Mouse (Mus musculus) forebrain, postnatal 0 days (tissue): ENCODE measurements around the gene Clip2. TPM values are rescaled to one million over a fixed set of nuclear protein-coding genes. Genes with fewer than 3 reads are reported as not detected.

ENCODE experiments used
- ATAC-seq: fragments of 200-750 bp; cut with Nextera tagmentation; 2 replicates; pipeline ENCODE4 v1.8.0; 2017; ENCODE audit warnings: mild to moderate bottlenecking, moderate library complexity
- DNase-seq: peaks from one replicate; pipeline ENCODE4 v3.0.0-alpha.2; 2015
- H3K27ac ChIP-seq: fragments of 300-500 bp; sonication (generic); 2 replicates; pipeline ENCODE4 v1.5.1; 2014; ENCODE audit warnings: low read depth, mild to moderate bottlenecking, antibody characterized with exemption, low read length, moderate library complexity, mixed read lengths
- H3K27me3 ChIP-seq: fragments of 300-500 bp; sonication (generic); 2 replicates; pipeline ENCODE4 v1.6.1; 2014; ENCODE audit warnings: mild to moderate bottlenecking, low read length, mixed read lengths; ENCODE audit not compliant: insufficient read depth
- H3K36me3 ChIP-seq: fragments of 300-500 bp; sonication (generic); 2 replicates; pipeline ENCODE4 v1.6.1; 2014; ENCODE audit warnings: mild to moderate bottlenecking, moderate library complexity; ENCODE audit not compliant: insufficient read depth
- H3K4me1 ChIP-seq: fragments of 300-500 bp; sonication (generic); 2 replicates; pipeline ENCODE4 v1.6.1; 2014; ENCODE audit warnings: antibody characterized with exemption; ENCODE audit not compliant: insufficient read depth
- H3K4me2 ChIP-seq: fragments of 300-500 bp; sonication (generic); 2 replicates; pipeline ENCODE4 v1.6.1; 2014; ENCODE audit warnings: low read depth, mild to moderate bottlenecking, moderate library complexity
- H3K4me3 ChIP-seq: fragments of 300-500 bp; sonication (generic); 2 replicates; pipeline ENCODE4 v1.5.1; 2014; ENCODE audit warnings: low read depth, low read length, mixed read lengths
- H3K9ac ChIP-seq: fragments of 300-500 bp; sonication (generic); 2 replicates; pipeline ENCODE4 v1.6.1; 2014; ENCODE audit warnings: mild to moderate bottlenecking
- H3K9me3 ChIP-seq: fragments of 300-500 bp; sonication (generic); 2 replicates; pipeline ENCODE4 v1.6.1; 2016; ENCODE audit warnings: low read length
- CTCF ChIP-seq: sonication (generic); IDR thresholded peaks from 2 replicates; pipeline ENCODE4 v1.5.1; 2016; ENCODE audit warnings: antibody characterized with exemption, control low read depth, low read depth
- WGBS: fragments of 180-500 bp; shearing (Covaris S2); extraction: QIAGEN DNeasy Blood & Tissue Kit; methylation state at CpG from one replicate; pipeline ENCODE4 v1.1.7; 2014; 5-methylcytosine and 5-hydroxymethylcytosine counted together
- polyA plus RNA-seq: library from polyadenylated mRNA; unstranded; fragments of >200 nt; fragmentation: Nextera tagmentation; extraction: Ambion mirVana; gene quantifications from 2 replicates; pipeline ENCODE4 v1.2.1, GENCODE M21; 2015
- total RNA-seq: library from RNA; depleted of rRNA; stranded (reverse); fragments of >200 nt; gene quantifications from 2 replicates; pipeline ENCODE4 v1.2.3, GENCODE M21; 2014

Gene Clip2
- total and polyA plus RNA-seq, 2 experiments from 2014 or later: 14.5 to 162 TPM

DNA sequence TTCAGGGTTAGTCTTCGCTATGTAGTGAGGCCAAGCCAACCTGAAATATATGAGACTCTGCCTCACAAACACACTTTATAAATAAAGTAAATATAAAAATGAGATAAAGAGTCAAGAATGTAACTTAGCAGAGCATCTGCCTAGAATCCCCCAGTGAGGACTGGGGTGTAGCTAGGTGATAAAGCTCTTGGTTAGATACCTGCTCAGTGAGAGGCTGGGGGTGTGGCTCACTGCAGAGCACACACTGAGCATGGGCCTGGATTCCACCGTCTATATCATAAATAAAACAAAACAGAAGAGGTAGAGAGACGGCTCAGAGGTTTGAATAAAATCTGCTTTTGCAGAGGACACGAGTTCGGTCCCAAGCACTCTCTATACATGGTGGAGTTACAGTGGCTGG lies 88.0 kb downstream of the Clip2 start:
- no peaks in the 10 kb centered on the region for H3K36me3 ChIP-seq
- H3K9me3 ChIP-seq: no peaks in the 10 kb centered on the region
- ATAC-seq (no peak), DNase-seq (no peak)
- H3K4me1 ChIP-seq: peaks cover 3% of the 10 kb centered on the region; the same call in 1 of the 2 replicates
- no peak overlapping the region for H3K4me2 ChIP-seq
- H3K9ac ChIP-seq: no peak overlapping the region
- no peak overlapping the region for H3K27ac ChIP-seq
- no peak for TF ChIP-seq CTCF
- H3K27me3 ChIP-seq: no peaks in the 10 kb centered on the region
- no peak overlapping the region for H3K4me3 ChIP-seq
- 89% methylated on average over 5 of the region's 5 CpGs for WGBS

- 84% methylated on average over 8 of the region's 8 CpGs for WGBS
- no peak for DNase-seq
- TF ChIP-seq CTCF: no peak
- no peak overlapping the region for H3K4me3 ChIP-seq
- H3K9me3 ChIP-seq: no peaks in the 10 kb centered on the region
- no peak overlapping the region for H3K9ac ChIP-seq
- H3K27ac ChIP-seq: no peak overlapping the region
- H3K27me3 ChIP-seq: no peaks in the 10 kb centered on the region
- ATAC-seq: no peak
- peaks cover 3% of the 10 kb centered on the region; the same call in 1 of the 2 replicates for H3K4me1 ChIP-seq
- H3K36me3 ChIP-seq: no peaks in the 10 kb centered on the region
- H3K4me2 ChIP-seq: no peak overlapping the region
Observed at GRCm38 (mm10) chr5:134462731-134463130, 89.5 kb downstream of the Clip2 start.

DNA sequence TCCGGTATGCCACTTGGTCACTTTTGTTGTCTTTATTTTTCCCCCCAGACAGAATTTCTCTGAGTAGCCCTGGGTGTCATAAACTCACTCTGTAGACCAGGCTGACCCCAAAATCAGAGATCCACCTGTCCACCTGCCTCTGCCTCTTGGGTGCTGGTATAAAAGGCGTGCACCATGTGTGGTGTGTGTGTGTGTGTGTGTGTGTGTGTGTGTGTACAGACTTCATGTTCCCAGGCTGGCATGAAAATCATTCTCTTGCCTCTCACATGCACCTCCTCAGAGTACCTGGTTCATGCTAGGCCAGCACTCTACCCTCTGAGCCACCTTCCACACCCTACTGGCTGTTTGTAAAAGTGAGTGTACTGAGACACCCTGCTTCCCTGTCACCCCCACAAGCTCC lies 89.9 kb downstream of the Clip2 start:
- H3K36me3 ChIP-seq: no peaks in the 10 kb centered on the region
- H3K27me3 ChIP-seq: no peaks in the 10 kb centered on the region
- no peak overlapping the region for H3K4me3 ChIP-seq
- peaks cover 3% of the 10 kb centered on the region; the same call in 1 of the 2 replicates for H3K4me1 ChIP-seq
- 88% methylated on average over 2 of the region's 2 CpGs for WGBS
- H3K27ac ChIP-seq: no peak overlapping the region
- ATAC-seq (no peak), DNase-seq (no peak)
- no peak overlapping the region for H3K4me2 ChIP-seq
- no peak for TF ChIP-seq CTCF
- H3K9me3 ChIP-seq: no peaks in the 10 kb centered on the region
- H3K9ac ChIP-seq: no peak overlapping the region

DNA sequence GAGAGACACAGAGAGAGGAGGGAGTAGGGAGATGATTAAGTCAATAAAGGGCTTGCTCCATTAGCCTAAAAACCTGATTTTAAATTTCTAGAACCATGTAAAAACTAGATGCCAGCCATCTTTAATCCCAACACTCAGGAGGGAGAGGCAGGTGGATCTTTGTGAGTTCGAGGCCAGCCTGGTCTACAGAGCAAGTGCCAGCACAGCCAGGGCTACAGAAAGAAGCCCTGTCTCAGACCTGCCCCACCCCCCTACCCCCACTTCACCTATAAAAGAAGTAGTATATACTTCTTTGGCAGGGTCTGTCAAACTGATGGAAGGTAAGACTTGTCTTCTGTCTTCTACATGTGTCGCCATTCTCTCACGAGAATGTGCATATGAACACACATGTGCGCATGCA lies 91.7 kb downstream of the Clip2 start:
- Histone ChIP-seq H3K27ac (no peak overlapping the region), H3K4me3 (no peak overlapping the region), H3K4me2 (no peak overlapping the region), H3K4me1 (no peaks in the 10 kb centered on the region), H3K36me3 (no peaks in the 10 kb centered on the region), H3K27me3 (no peaks in the 10 kb centered on the region), H3K9ac (no peak overlapping the region), H3K9me3 (no peaks in the 10 kb centered on the region)
- DNase-seq: no peak
- ATAC-seq: no peak
- TF ChIP-seq CTCF: no peak
- WGBS: 98% methylated on average over 4 of the region's 4 CpGs

GRCm38 (mm10) chr5:134459096-134459495 lies 93.1 kb downstream of the Clip2 start:
- no peak overlapping the region for H3K9ac ChIP-seq
- H3K9me3 ChIP-seq: no peaks in the 10 kb centered on the region
- ATAC-seq: no peak
- peaks cover 11% of the 10 kb centered on the region; the same call in 1 of the 2 replicates for H3K4me1 ChIP-seq
- no peak overlapping the region for H3K4me2 ChIP-seq
- TF ChIP-seq CTCF: no peak
- no peak for DNase-seq
- WGBS: 91% methylated on average over 7 of the region's 7 CpGs
- no peaks in the 10 kb centered on the region for H3K27me3 ChIP-seq
- H3K36me3 ChIP-seq: no peaks in the 10 kb centered on the region
- no peak overlapping the region for H3K4me3 ChIP-seq
- no peak overlapping the region for H3K27ac ChIP-seq

- H3K4me1 ChIP-seq: peaks cover 14% of the 10 kb centered on the region; the same call in 1 of the 2 replicates
- no peak overlapping the region for H3K4me3 ChIP-seq
- no peaks in the 10 kb centered on the region for H3K9me3 ChIP-seq
- H3K27ac ChIP-seq: no peak overlapping the region
- H3K36me3 ChIP-seq: no peaks in the 10 kb centered on the region
- no peak overlapping the region for H3K4me2 ChIP-seq
- 91% methylated on average over 3 of the region's 3 CpGs for WGBS
- no peak for TF ChIP-seq CTCF
- ATAC-seq: no peak
- no peaks in the 10 kb centered on the region for H3K27me3 ChIP-seq
- H3K9ac ChIP-seq: no peak overlapping the region
- DNase-seq: no peak
Observed at GRCm38 (mm10) chr5:134458416-134458815, 93.8 kb downstream of the Clip2 start.

GRCm38 (mm10) chr5:134457371-134457770 lies 94.9 kb downstream of the Clip2 start:
- peak overlapping the region; percentile 90; the same call in 1 of the 2 replicates for H3K27ac ChIP-seq
- no peaks in the 10 kb centered on the region for H3K9me3 ChIP-seq
- H3K4me2 ChIP-seq: peak overlapping the region; percentile 78; the same call in 1 of the 2 replicates
- DNase-seq (no peak), ATAC-seq (no peak)
- no peaks in the 10 kb centered on the region for H3K27me3 ChIP-seq
- peak overlapping the region; percentile 88; the same call in 1 of the 2 replicates for H3K4me3 ChIP-seq
- peaks cover 14% of the 10 kb centered on the region; the same call in 1 of the 2 replicates for H3K4me1 ChIP-seq
- no peak for TF ChIP-seq CTCF
- WGBS: 98% methylated on average over 2 of the region's 2 CpGs
- H3K9ac ChIP-seq: no peak overlapping the region
- no peaks in the 10 kb centered on the region for H3K36me3 ChIP-seq
